Mouse (Mus musculus): ENCODE data around the gene Zmat1. TPM values are rescaled to one million over a fixed set of nuclear protein-coding genes. Genes with fewer than 3 reads are reported as not detected.

The Zmat1 gene
- polyA plus RNA-seq, 1 experiment from 2014 or later, result 4.6 TPM

DNA sequence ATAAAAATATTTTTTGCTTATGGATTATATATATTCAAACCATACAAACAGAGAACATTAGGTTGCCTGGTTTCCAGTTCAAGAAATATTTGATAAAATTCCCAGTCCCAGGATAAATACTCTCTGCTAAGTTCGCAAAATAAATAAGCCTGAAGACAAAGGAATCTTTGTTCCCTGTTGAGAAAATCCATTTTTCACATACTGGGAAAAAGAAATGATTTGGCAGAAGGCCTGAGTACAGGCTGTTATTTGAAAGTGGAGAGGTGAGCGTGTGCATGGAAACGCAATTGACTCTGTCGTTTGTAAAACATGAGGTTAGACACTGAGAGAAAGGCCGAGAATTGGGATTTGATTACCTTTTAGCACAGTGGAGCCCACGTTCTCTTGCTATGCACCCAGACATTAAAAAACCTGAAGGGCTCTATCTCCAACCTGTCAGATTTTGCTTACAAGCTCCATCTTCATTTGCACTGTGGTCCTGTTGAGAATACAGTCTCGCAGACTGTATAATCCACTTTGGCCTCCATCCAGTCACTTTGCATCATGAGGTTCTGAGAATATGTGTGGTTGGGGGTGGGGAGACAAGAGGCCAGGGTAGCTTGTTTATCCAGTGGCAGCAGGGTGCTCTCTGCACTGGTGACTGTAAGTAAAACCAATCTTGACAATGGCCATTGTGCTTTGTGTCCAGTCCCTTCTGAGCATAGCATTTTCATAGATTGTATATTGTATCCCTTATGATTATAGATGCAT lies 85.2 kb downstream of the Zmat1 start:
- no peak overlapping the region for H3K27ac ChIP-seq
- H3K4me2 ChIP-seq (ENCODE audit: low read length), result no peak overlapping the region
- H3K36me3 ChIP-seq (ENCODE audit: insufficient read depth, low read length), result no peaks in the 10 kb centered on the region

More for the DNA sequence above, 85.2 kb downstream of the Zmat1 start:
- WGBS, result 66% methylated on average over 7 of the region's 7 CpGs
- TF ChIP-seq CTCF (IDR thresholded peaks at IDR 0.05; ENCODE audit: low read depth), result no peak
- DNase-seq (ENCODE audit: low spot score) (no peak), ATAC-seq (replicated peaks; ENCODE audit: low FRiP score, low read depth) (no peak)
- Histone ChIP-seq H3K4me1 (replicated peaks; ENCODE audit: insufficient read depth, low read length) (no peaks in the 10 kb centered on the region), H3K9me3 (replicated peaks; ENCODE audit: low read length) (no peaks in the 10 kb centered on the region), H3K27me3 (ENCODE audit: insufficient read depth, low read length) (no peaks in the 10 kb centered on the region), H3K9ac (ENCODE audit: low read depth, low read length) (no peak overlapping the region), H3K4me3 (replicated peaks; ENCODE audit: low read depth, low read length) (no peak overlapping the region)

Other genes starting within 250 kb of the Zmat1 start
- 43.2 and 47.5 TPM in 2 replicates for gene Armcx2, start 200.0 kb downstream of the Zmat1 start, polyA plus RNA-seq (2015; fragmentation: Nextera tagmentation; extraction: Ambion mirVana)
- 0.25 and 0.33 TPM in 2 replicates for gene Nxf2, start 44.5 kb downstream of the Zmat1 start, polyA plus RNA-seq (2015; fragmentation: Nextera tagmentation; extraction: Ambion mirVana)
- not detected in 2 replicates for gene Gm15023, start 168.4 kb upstream of the Zmat1 start, polyA plus RNA-seq (2015; fragmentation: Nextera tagmentation; extraction: Ambion mirVana)
- gene Tceal6, start 201.5 kb upstream of the Zmat1 start, polyA plus RNA-seq (2015; fragmentation: Nextera tagmentation; extraction: Ambion mirVana), result 0.14 and 0.17 TPM in 2 replicates